Mouse (Mus musculus) G1E (cell line): Measurements from ENCODE around the gene Pofut1. TPM values are rescaled to one million over a fixed set of nuclear protein-coding genes. Genes with fewer than 3 reads are reported as not detected.

Experiments
- ATAC-seq: 2 replicates; pipeline ENCODE4 v1.8.0; 2016; ENCODE audit warnings: mild to moderate bottlenecking; ENCODE audit not compliant: insufficient number of reproducible peaks, poor library complexity, low FRiP score, severe bottlenecking; ENCODE audit errors: extremely low read depth
- DNase-seq: peaks from one replicate; pipeline ENCODE4 v3.0.0; 2012; ENCODE audit warnings: low spot score
- H3K27me3 ChIP-seq: 2 replicates; pipeline ENCODE4 v1.6.1; 2012; ENCODE audit warnings: mild to moderate bottlenecking, low read length, inconsistent platforms; ENCODE audit not compliant: insufficient read depth
- H3K36me3 ChIP-seq: replicated peaks from 2 replicates; pipeline ENCODE3; 2012; ENCODE audit warnings: mild to moderate bottlenecking, inconsistent platforms
- H3K4me1 ChIP-seq: 2 replicates; pipeline ENCODE4 v1.6.1; 2012; ENCODE audit warnings: low read depth, low read length, inconsistent platforms, mixed read lengths; ENCODE audit not compliant: insufficient read depth
- H3K4me3 ChIP-seq: 2 replicates; pipeline ENCODE4 v1.5.1; 2012; ENCODE audit warnings: low read depth, mild to moderate bottlenecking, inconsistent platforms, low read length, moderate library complexity, mixed read lengths
- H3K9me3 ChIP-seq: replicated peaks from 2 replicates; pipeline ENCODE4 v1.6.1; 2012; ENCODE audit warnings: inconsistent platforms
- CTCF ChIP-seq: IDR thresholded peaks from 2 replicates; pipeline ENCODE4 v1.5.1; 2012; ENCODE audit warnings: low read depth, low read length, inconsistent platforms, mixed read lengths
- GATA1 ChIP-seq: IDR thresholded peaks from 2 replicates; pipeline ENCODE4 v1.6.1; 2012; ENCODE audit warnings: borderline replicate concordance, low read length, inconsistent platforms, mixed read lengths
- GATA2 ChIP-seq: IDR thresholded peaks from 2 replicates; pipeline ENCODE4 v1.6.1; 2012; ENCODE audit warnings: low read depth, low read length, inconsistent platforms, borderline replicate concordance
- POLR2AphosphoS5 ChIP-seq: IDR thresholded peaks from 2 replicates; pipeline ENCODE4 v1.6.1; 2012; ENCODE audit warnings: low read depth, low read length, inconsistent platforms; ENCODE audit not compliant: insufficient replicate concordance
- TAL1 ChIP-seq: conservative IDR thresholded peaks from 2 replicates; pipeline ENCODE4 v1.6.1; 2012; ENCODE audit warnings: low read depth, low read length, inconsistent platforms, mixed read lengths
- polyA plus RNA-seq: library from polyadenylated mRNA; stranded (reverse); fragments of >175 nt; gene quantifications from 2 replicates; pipeline ENCODE4 v1.2.3, GENCODE M21; 2012
- total RNA-seq, 2 experiments: library from RNA; stranded (forward) in 1 of 2; stranded (reverse) in 1 of 2; fragments of 200-1000 nt in 1 of 2; fragments of >200 nt in 1 of 2; fragmentation: Nextera tagmentation in 1 of 2; gene quantifications; 2 replicates each; pipeline ENCODE4 v1.2.3; 2014 to 2017

The Pofut1 gene
- total and polyA plus RNA-seq, 3 experiments: 11.2 to 33.7 (median 30.0) TPM

DNA sequence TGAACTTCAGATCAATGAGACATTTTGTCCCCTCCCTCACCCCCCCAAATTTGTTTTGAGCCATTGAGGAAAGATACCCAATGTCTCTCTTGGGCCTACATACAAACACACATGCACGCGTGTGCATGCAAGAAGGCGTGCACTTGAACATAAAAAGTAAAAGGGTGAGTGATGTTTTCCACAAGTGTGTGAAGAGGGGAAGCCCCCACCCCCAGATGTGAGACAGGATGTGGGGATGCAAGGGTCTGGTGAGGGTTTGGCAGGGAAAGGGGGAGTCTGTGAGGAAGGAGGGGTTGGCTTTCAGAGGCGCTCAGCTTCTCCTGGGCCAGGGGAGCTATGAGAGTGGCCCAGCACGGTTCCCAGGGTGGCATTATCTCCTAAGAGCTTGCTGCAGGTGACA, 37.0 kb downstream of the Pofut1 start:
- no peak for DNase-seq

GRCm38 (mm10) chr2:153283919-153284318, 42.6 kb downstream of the Pofut1 start:
- Histone ChIP-seq H3K9me3 (no peaks in the 10 kb centered on the region), H3K4me3 (no peak overlapping the region), H3K4me1 (peaks cover 15% of the 10 kb centered on the region), H3K36me3 (no peaks in the 10 kb centered on the region), H3K27me3 (no peaks in the 10 kb centered on the region)
- DNase-seq (no peak), ATAC-seq (no peak)
- TF ChIP-seq GATA1: no peak
- TF ChIP-seq CTCF: no peak
- no peak for TF ChIP-seq GATA2
- TF ChIP-seq POLR2AphosphoS5: no peak
- TF ChIP-seq TAL1: no peak

More for the DNA sequence above, 37.0 kb downstream of the Pofut1 start:
- Histone ChIP-seq H3K9me3 (no peaks in the 10 kb centered on the region; the same call in 1 of the 2 replicates), H3K4me3 (no peak overlapping the region), H3K27me3 (no peaks in the 10 kb centered on the region), H3K4me1 (peaks cover 30% of the 10 kb centered on the region), H3K36me3 (no peaks in the 10 kb centered on the region)
- TF ChIP-seq GATA2: no peak
- TF ChIP-seq TAL1: no peak
- no peak for TF ChIP-seq POLR2AphosphoS5
- no peak for TF ChIP-seq GATA1
- TF ChIP-seq CTCF: no peak
- no peak for ATAC-seq

- Histone ChIP-seq H3K9me3 (no peaks in the 10 kb centered on the region), H3K4me3 (no peak overlapping the region), H3K36me3 (no peaks in the 10 kb centered on the region), H3K4me1 (peaks cover 26% of the 10 kb centered on the region), H3K27me3 (no peaks in the 10 kb centered on the region)
- DNase-seq (no peak), ATAC-seq (no peak)
- TF ChIP-seq CTCF (no peak), POLR2AphosphoS5 (no peak), GATA1 (no peak), TAL1 (no peak), GATA2 (no peak)
Measured at GRCm38 (mm10) chr2:153286524-153286923, 45.2 kb downstream of the Pofut1 start.

GRCm38 (mm10) chr2:153287835-153288234, 46.5 kb downstream of the Pofut1 start:
- TF ChIP-seq POLR2AphosphoS5 (no peak), CTCF (no peak), GATA2 (no peak), TAL1 (no peak)
- Histone ChIP-seq H3K4me3 (no peak overlapping the region), H3K4me1 (peaks cover 39% of the 10 kb centered on the region), H3K9me3 (no peaks in the 10 kb centered on the region), H3K36me3 (no peaks in the 10 kb centered on the region), H3K27me3 (no peaks in the 10 kb centered on the region)
- DNase-seq: no peak
- ATAC-seq: no peak

- Histone ChIP-seq H3K4me3 (peak within 1 kb of the TSS; percentile 86), H3K27me3 (no peaks in the 10 kb centered on the region), H3K36me3 (peaks cover 31% of the 10 kb centered on the region), H3K9me3 (no peaks in the 10 kb centered on the region), H3K4me1 (peaks cover 47% of the 10 kb centered on the region)
- DNase-seq (peak; percentile 86), ATAC-seq (peak; percentile 85)
- TF ChIP-seq TAL1 (no peak), GATA2 (no peak), CTCF (no peak), GATA1 (no peak), POLR2AphosphoS5 (no peak)
Measured at GRCm38 (mm10) chr2:153290938-153291928, 49.9 kb downstream of the Pofut1 start, which contains the start of gene Kif3b. Kif3b (plus strand) TSS chr2:153291413.

DNA sequence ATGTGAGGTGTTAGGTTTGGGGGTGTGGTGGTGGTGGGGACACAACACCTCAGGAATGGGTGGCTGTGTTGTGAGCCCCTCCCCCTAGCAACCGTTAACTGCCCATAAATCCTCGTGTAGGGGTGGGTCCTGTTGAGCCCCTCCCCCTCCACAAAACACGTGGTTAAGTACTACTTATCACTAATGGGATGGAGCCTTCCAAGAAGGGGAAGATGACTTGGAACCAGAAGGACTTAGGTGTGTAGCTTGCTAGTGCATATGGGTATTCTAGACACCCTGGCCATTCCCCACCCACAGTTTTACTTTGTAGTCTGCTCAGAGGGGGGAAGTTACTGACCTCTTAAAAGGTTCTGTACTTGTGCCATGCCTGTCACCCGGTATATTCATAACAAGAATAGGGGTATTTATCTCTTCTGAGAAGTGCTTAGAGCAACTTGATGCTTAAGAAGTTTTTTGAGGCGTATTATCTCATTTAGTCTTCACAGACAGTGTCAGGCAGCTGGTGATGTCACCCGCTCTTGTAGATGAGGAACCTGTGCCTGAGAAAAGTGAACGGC, 51.0 kb downstream of the Pofut1 start:
- H3K4me1 ChIP-seq: peaks cover 45% of the 10 kb centered on the region
- ATAC-seq (peak; percentile 74), DNase-seq (peak; percentile 47)
- no peaks in the 10 kb centered on the region for H3K27me3 ChIP-seq
- H3K4me3 ChIP-seq: peak overlapping the region; percentile 86; the same call in 1 of the 2 replicates
- H3K9me3 ChIP-seq: no peaks in the 10 kb centered on the region
- TF ChIP-seq TAL1 (no peak), GATA1 (no peak), POLR2AphosphoS5 (no peak), CTCF (no peak), GATA2 (no peak)
- H3K36me3 ChIP-seq: peaks cover 40% of the 10 kb centered on the region
